Mouse (Mus musculus) embryonic facial prominence, embryonic 12.5 days (tissue): ENCODE data around the gene Copa. TPM values are rescaled to one million over a fixed set of nuclear protein-coding genes. Genes with fewer than 3 reads are reported as not detected.

ENCODE experiments used
- ATAC-seq: fragments of 200-750 bp; cut with Nextera tagmentation; 2 replicates; pipeline ENCODE4 v1.8.0; 2017; ENCODE audit not compliant: insufficient number of reproducible peaks, insufficient read depth, low FRiP score, low TSS enrichment
- H3K27ac ChIP-seq: fragments of 300-500 bp; sonication (generic); 2 replicates; pipeline ENCODE4 v1.5.1; 2016; ENCODE audit warnings: mild to moderate bottlenecking
- H3K27me3 ChIP-seq: fragments of 300-500 bp; sonication (generic); 2 replicates; pipeline ENCODE4 v1.6.1; 2016; ENCODE audit warnings: mild to moderate bottlenecking, moderate library complexity
- H3K36me3 ChIP-seq: fragments of 300-500 bp; sonication (generic); 2 replicates; pipeline ENCODE4 v1.6.1; 2016; ENCODE audit warnings: mild to moderate bottlenecking
- H3K4me1 ChIP-seq: fragments of 300-500 bp; sonication (generic); 2 replicates; pipeline ENCODE4 v1.6.1; 2016
- H3K4me2 ChIP-seq: fragments of 300-500 bp; sonication (generic); replicated peaks from 2 replicates; pipeline ENCODE4 v1.6.1; 2016; ENCODE audit warnings: mild to moderate bottlenecking, moderate library complexity
- H3K4me3 ChIP-seq: fragments of 300-500 bp; sonication (generic); 2 replicates; pipeline ENCODE4 v1.5.1; 2016; ENCODE audit warnings: mild to moderate bottlenecking
- H3K9ac ChIP-seq: fragments of 300-500 bp; sonication (generic); 2 replicates; pipeline ENCODE4 v1.6.1; 2016; ENCODE audit warnings: mild to moderate bottlenecking, moderate library complexity
- H3K9me3 ChIP-seq: fragments of 300-500 bp; sonication (generic); 2 replicates; pipeline ENCODE4 v1.6.1; 2016; ENCODE audit warnings: mild to moderate bottlenecking, moderate library complexity
- WGBS: fragments of 180-500 bp; shearing (Covaris S2); methylation state at CpG from one replicate; pipeline ENCODE4 v1.1.7; 2016; 5-methylcytosine and 5-hydroxymethylcytosine counted together
- polyA plus RNA-seq: library from polyadenylated mRNA; unstranded; fragments of >200 nt; fragmentation: Nextera tagmentation; extraction: Ambion mirVana; gene quantifications from 2 replicates; pipeline ENCODE4 v1.2.1, GENCODE M21; 2016

The Copa gene
- polyA plus RNA-seq, 1 experiment from 2014 or later: 236 TPM

DNA sequence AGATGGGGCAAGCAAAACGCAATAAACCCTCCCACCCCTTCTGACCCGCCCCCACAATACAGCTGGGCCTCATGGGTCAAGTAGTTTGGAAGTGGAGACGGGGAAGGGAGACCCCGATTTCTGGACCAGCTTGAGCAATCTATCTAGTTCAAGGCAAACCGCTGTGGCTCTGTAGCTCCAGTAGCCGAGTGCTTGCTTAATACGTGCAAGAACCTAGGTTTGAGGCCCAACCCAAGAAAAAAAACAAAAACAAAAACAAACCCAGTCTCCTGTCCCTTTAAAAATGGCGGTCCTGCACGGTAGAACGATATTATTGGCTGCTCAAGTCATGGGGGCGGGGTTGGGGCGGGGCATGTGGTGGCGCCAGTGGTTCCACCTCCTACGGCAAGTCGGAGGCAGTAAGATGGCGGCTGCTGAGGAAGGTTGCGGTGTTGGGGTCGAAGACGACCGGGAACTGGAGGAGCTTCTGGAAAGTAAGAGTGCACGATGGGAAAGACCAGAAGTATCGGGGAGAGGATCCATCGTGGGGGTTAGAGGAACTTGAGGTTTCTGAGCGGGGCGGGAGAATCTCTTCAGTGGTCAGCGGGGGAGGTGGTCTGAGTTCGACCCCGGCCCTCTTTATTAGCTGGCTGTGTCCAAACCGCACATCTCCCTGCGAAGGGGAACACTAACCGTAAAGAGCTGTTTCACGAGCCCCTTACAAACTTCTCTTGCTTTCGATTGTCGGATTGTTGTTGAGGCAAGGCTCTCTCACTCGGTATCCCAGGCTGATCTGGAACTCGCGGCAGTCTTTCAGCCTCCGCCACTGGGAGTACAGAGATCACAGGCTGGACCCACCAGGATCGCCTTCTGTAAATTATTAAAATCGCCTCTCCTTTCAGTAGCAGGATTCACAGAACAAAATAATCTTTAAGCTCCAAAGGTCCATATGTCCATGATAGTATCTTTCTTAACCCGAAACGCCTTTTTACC lies 44.3 kb downstream of the Copa start, which contains the start of gene Pex19:
Gene Pex19 (plus strand): TSS at position 380 of the 972 bp plus-strand sequence.
- no peaks in the 10 kb centered on the region for H3K27me3 ChIP-seq
- H3K4me2 ChIP-seq: peak within 1 kb of the TSS; percentile 75
- H3K4me3 ChIP-seq: peak within 1 kb of the TSS; percentile 79
- WGBS: 1% methylated on average over 42 of the region's 42 CpGs
- peaks cover 53% of the 10 kb centered on the region for H3K36me3 ChIP-seq
- no peaks in the 10 kb centered on the region for H3K9me3 ChIP-seq
- peak; percentile 93 for ATAC-seq
- peak within 1 kb of the TSS; percentile 80 for H3K9ac ChIP-seq
- H3K4me1 ChIP-seq: peaks cover 6% of the 10 kb centered on the region
- H3K27ac ChIP-seq: peak within 1 kb of the TSS; percentile 71

DNA sequence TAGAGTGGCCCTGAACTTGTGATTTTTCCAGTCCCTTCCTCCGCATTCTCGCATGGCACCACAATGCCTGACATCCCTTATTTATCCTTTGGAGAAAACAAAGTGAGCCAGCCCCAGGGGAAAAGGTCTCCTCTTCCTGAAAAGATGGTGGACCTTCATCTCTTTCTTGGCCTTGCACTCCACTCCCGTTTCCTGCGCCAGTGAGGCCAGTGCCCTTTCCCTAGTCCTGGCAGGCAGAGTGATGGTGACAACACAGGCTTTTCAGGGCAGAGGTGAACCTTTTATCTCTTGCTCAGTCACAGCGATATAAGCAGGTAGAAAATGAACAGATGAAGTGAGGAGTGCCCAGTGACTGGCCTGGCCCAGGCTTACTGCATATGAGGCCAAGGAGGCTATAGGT lies 45.2 kb downstream of the Copa start:
- WGBS: 44% methylated on average over 5 of the region's 5 CpGs
- Histone ChIP-seq H3K4me1 (peaks cover 6% of the 10 kb centered on the region), H3K9me3 (no peaks in the 10 kb centered on the region), H3K9ac (peak overlapping the region; percentile 80), H3K4me2 (peak overlapping the region; percentile 75), H3K27ac (no peak overlapping the region), H3K36me3 (peaks cover 53% of the 10 kb centered on the region), H3K4me3 (peak overlapping the region; percentile 79), H3K27me3 (no peaks in the 10 kb centered on the region)
- ATAC-seq: no peak

DNA sequence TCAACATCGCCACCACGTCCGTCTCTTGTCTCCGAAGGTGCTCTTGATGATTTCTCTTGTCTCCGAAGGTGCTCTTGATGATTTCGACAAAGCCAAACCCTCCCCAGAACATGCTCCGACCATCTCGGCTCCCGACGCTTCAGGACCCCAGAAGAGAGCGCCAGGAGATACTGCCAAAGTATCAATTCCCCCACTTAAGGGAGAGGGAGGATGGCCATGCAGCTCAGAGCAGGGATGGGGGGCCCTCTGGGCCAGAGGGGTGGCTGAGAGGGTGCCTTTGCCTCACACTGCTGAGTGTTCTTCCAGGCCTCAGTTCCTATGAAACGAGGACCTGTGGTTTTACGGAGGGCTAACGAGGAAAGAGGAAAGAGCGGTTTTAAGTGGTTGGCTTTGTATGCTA lies 46.2 kb downstream of the Copa start:
- H3K4me2 ChIP-seq: no peak overlapping the region
- 96% methylated on average over 15 of the region's 15 CpGs for WGBS
- no peaks in the 10 kb centered on the region for H3K27me3 ChIP-seq
- H3K9me3 ChIP-seq: no peaks in the 10 kb centered on the region
- H3K27ac ChIP-seq: no peak overlapping the region
- no peak overlapping the region for H3K9ac ChIP-seq
- peaks cover 53% of the 10 kb centered on the region for H3K36me3 ChIP-seq
- H3K4me1 ChIP-seq: peaks cover 6% of the 10 kb centered on the region
- no peak overlapping the region for H3K4me3 ChIP-seq
- ATAC-seq: no peak

DNA sequence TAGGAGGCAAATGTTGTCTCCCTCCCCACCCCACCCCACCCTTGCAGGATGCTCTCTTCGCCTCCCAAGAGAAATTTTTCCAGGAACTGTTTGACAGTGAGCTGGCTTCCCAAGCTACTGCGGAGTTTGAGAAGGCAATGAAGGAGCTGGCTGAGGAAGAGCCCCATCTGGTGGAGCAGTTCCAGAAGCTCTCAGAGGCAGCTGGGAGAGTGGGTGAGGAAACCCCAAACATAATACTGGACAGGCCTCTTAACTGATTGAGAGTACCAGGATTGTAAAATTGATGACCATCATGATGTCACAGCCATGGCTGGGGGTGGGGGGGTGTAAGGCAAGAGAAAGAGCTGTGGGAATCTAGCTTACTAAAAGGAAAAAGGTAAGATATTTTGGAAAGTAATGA lies 46.8 kb downstream of the Copa start:
- Histone ChIP-seq H3K9ac (no peak overlapping the region), H3K4me2 (no peak overlapping the region), H3K4me1 (peaks cover 6% of the 10 kb centered on the region), H3K27ac (no peak overlapping the region), H3K36me3 (peaks cover 54% of the 10 kb centered on the region), H3K9me3 (no peaks in the 10 kb centered on the region), H3K4me3 (no peak overlapping the region), H3K27me3 (no peaks in the 10 kb centered on the region)
- WGBS: 73% methylated on average over 2 of the region's 2 CpGs
- ATAC-seq: no peak

DNA sequence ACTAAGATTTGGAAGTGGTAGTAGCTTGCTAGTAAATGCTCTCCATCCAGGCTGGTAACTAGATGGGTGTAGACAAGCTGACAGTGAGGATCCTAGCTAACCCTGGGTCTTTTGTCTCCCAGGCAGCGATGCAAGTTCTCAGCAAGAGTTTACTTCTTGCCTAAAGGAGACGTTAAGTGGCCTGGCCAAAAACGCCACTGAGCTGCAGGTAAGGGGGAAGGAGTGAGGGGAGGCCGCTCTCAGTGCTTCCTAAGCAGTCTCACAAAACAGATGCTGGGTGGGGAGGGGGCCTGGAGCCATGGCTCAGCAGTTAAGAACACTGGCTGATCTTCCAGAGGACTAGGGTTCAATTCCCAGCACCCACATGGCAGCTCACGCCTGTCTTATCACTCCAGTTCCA lies 47.5 kb downstream of the Copa start:
- Histone ChIP-seq H3K4me1 (peaks cover 6% of the 10 kb centered on the region), H3K27me3 (no peaks in the 10 kb centered on the region), H3K9ac (no peak overlapping the region), H3K36me3 (peaks cover 61% of the 10 kb centered on the region), H3K27ac (no peak overlapping the region), H3K4me3 (no peak overlapping the region), H3K4me2 (no peak overlapping the region), H3K9me3 (no peaks in the 10 kb centered on the region)
- ATAC-seq: no peak
- 91% methylated on average over 5 of the region's 5 CpGs for WGBS

DNA sequence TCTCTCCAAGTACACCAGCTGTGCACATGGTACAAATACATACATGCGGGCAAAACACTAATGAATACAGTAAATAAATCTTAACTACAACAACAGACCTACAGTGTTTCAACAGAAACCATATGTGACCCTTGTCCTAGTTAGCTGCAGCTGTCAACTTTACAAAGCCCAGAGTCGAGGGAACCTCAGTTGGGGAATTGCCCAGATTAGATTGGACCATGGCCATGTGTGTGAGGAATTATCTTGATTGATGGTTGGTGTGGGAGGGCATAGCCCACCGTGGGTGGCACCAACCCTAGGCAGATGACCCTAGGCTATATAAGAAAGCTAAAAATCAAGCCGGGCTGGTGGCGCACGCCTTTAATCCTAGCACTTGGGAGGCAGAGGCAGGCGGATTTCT lies 50.0 kb downstream of the Copa start:
- no peak for ATAC-seq
- no peaks in the 10 kb centered on the region for H3K9me3 ChIP-seq
- H3K4me3 ChIP-seq: no peak overlapping the region
- peaks cover 70% of the 10 kb centered on the region for H3K36me3 ChIP-seq
- 72% methylated on average over 7 of the region's 7 CpGs for WGBS
- no peak overlapping the region for H3K9ac ChIP-seq
- no peak overlapping the region for H3K4me2 ChIP-seq
- H3K4me1 ChIP-seq: peaks cover 6% of the 10 kb centered on the region
- no peaks in the 10 kb centered on the region for H3K27me3 ChIP-seq
- H3K27ac ChIP-seq: no peak overlapping the region

DNA sequence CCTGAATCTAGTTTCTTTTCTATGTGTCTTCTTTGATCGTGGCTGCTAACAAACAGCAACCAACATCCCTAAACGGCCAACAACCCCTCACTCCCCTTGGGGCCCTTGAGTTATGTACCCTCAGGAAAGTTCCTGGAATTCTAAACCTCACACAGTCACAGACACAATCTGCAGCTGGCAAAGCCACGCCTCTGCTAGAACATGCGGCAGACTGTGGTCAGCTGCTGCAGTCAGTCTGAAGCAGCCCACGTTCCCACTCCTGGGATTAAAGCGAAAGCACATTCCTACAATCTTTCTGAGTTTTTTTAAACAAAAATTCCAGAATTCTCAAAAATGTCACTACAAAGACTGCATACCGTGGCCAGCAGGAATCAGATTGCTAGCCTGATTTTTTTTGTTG lies 51.2 kb downstream of the Copa start:
- peak overlapping the region; percentile 42; the same call in 1 of the 2 replicates for H3K27ac ChIP-seq
- no peak overlapping the region for H3K9ac ChIP-seq

DNA sequence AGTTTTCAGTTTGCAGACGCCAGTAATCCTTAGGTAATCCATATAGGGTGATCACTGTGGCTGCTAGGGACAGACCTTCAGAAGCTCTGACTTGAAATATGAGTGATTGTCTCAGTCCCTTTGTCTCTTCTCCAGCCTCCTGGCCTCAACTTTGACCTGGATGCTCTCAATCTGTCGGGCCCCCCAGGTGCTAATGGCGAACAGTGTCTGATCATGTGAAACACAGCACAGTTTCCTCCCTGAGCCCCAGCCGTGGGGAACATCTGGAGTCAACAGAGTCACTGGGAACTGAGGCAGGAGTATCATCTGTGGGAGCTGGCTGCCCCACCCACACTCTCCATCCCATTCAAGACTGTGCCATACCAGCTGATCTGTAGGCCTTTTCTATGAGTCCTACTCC lies 51.7 kb downstream of the Copa start:
- ATAC-seq: no peak
- no peak overlapping the region for H3K4me3 ChIP-seq
- no peaks in the 10 kb centered on the region for H3K4me1 ChIP-seq
- H3K4me2 ChIP-seq: no peak overlapping the region
- H3K27me3 ChIP-seq: no peaks in the 10 kb centered on the region
- H3K36me3 ChIP-seq: peaks cover 63% of the 10 kb centered on the region
- peak overlapping the region; percentile 55; the same call in 1 of the 2 replicates for H3K27ac ChIP-seq
- no peaks in the 10 kb centered on the region for H3K9me3 ChIP-seq
- 83% methylated on average over 4 of the region's 4 CpGs for WGBS
- no peak overlapping the region for H3K9ac ChIP-seq

More for the DNA sequence above, 51.2 kb downstream of the Copa start:
- Histone ChIP-seq H3K27me3 (no peaks in the 10 kb centered on the region), H3K9me3 (no peaks in the 10 kb centered on the region), H3K4me2 (no peak overlapping the region), H3K4me3 (no peak overlapping the region), H3K36me3 (peaks cover 68% of the 10 kb centered on the region), H3K4me1 (no peaks in the 10 kb centered on the region)
- ATAC-seq: no peak
- 79% methylated on average over 7 of the region's 7 CpGs for WGBS

DNA sequence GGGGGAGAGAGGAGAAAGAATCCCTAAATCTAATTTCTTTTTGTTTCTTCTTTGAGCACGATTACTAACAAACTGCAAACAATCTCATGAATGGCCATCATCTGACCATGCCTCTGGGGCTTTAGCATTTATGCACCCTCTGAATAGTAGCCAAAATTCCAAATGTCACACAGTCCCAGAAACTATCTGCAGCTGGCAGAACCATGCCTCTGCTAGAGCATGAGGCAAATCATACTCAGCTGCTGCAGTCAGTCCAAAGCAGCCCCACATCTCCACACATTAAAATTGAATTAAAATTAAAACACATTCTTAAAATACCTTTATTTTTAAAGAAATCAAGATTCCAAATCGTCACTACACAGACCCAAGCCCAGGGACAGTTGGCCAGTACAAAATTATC lies 57.8 kb downstream of the Copa start:
- H3K4me3 ChIP-seq: no peak overlapping the region
- H3K36me3 ChIP-seq: peaks cover 5% of the 10 kb centered on the region
- no peak overlapping the region for H3K27ac ChIP-seq
- no peak overlapping the region for H3K4me2 ChIP-seq
- no peaks in the 10 kb centered on the region for H3K9me3 ChIP-seq
- H3K9ac ChIP-seq: no peak overlapping the region
- no peaks in the 10 kb centered on the region for H3K27me3 ChIP-seq
- H3K4me1 ChIP-seq: no peaks in the 10 kb centered on the region
- no peak for ATAC-seq
- WGBS: 71% methylated on average over 2 of the region's 2 CpGs

DNA sequence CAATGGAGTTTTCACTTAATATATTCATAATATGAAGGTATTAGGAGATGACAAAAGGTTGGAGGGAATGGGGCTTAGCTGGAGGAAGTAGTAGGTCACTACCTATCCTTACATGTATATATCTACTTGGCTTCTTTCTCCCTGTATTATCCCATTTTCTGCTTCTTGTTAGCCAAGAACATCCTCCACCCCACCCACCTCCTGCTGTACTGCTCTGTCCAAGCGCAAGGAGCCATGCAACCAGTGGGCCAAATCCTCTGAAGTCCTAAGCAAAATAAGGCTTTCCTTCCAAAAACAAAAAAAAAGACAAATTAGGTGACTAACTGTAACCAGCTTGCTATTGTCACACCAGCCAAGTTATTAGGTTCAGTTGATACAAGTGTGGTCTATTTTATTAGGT lies 58.5 kb downstream of the Copa start:
- Histone ChIP-seq H3K27ac (no peak overlapping the region), H3K9me3 (no peaks in the 10 kb centered on the region), H3K27me3 (no peaks in the 10 kb centered on the region), H3K36me3 (peaks cover 1% of the 10 kb centered on the region), H3K9ac (no peak overlapping the region), H3K4me2 (no peak overlapping the region), H3K4me1 (no peaks in the 10 kb centered on the region), H3K4me3 (no peak overlapping the region)
- WGBS: 100% methylated on average over 1 of the region's 1 CpGs
- no peak for ATAC-seq

DNA sequence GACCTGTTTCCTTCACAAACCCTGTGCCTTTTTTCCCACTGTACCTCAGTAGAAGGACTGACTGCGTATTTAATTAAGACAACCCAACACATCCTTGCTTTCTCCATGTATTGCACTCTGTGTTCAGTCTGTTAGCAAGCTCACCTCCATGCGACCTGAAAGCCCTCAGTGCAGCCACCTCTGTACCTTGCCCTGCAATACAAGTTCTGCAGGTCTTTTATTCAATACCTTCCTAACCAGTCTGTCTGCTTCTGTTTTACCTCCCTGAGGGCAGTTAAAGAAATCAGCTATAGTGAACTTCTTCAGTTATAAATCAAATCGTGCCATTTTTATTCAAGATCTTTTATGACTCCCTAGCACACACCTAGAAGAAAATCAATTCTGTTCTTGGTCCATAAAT lies 59.2 kb downstream of the Copa start:
- Histone ChIP-seq H3K27me3 (no peaks in the 10 kb centered on the region), H3K9ac (no peak overlapping the region), H3K4me1 (no peaks in the 10 kb centered on the region), H3K36me3 (no peaks in the 10 kb centered on the region), H3K4me3 (no peak overlapping the region), H3K4me2 (no peak overlapping the region), H3K27ac (no peak overlapping the region), H3K9me3 (no peaks in the 10 kb centered on the region)
- 82% methylated on average over 3 of the region's 3 CpGs for WGBS
- ATAC-seq: no peak

DNA sequence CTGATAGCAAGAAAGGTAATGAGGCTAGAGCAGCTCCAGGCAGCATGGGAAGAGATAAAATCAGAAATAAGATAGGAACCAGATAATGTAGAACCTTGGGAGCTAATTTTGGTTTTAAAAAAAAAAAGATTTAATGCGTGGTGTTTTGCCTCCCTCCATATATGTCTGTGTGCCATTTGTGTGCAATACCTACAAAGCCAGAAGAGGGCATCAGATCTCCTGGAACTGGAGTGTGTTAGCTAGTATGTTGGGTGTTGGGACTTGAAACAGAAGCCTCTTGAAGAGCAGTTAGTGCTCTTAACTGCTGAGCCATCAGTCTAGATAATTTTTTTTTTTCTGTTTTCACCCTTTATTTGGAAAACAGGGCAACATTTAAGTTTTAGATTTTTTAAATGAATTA lies 61.2 kb downstream of the Copa start:
- H3K9ac ChIP-seq: no peak overlapping the region; the same call in 1 of the 2 replicates

More for the DNA sequence above, 61.2 kb downstream of the Copa start:
- WGBS: 30% methylated on average over 1 of the region's 1 CpGs
- H3K36me3 ChIP-seq: no peaks in the 10 kb centered on the region
- H3K27ac ChIP-seq: no peak overlapping the region
- H3K4me2 ChIP-seq: no peak overlapping the region
- no peaks in the 10 kb centered on the region for H3K27me3 ChIP-seq
- no peak overlapping the region for H3K4me3 ChIP-seq
- H3K4me1 ChIP-seq: no peaks in the 10 kb centered on the region
- ATAC-seq: no peak
- H3K9me3 ChIP-seq: no peaks in the 10 kb centered on the region
